25 mouse cellular contexts compared by ENCODE assay signal in the genomic region with DNA sequence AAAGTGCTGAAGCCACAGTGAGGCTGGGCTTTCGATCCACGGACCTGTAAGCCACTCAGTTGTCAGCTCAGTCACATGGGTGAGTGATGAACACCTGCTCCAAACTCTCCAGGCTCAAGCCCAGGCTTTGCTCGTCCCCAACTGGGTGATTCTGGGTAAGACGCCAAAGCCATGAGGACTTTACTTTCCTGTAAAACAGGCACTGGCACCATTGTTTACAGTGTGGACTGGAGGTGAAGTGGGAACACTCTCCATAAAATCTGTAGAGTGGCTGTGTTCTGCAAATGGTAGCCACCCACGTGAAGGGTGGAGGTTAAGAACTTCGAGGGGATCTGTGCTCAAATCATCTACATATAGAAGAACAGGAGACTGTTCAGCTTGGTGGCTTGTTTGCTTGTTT. TPM values are rescaled to one million over a fixed set of nuclear protein-coding genes. Genes with fewer than 3 reads are reported as not detected.
"Had no signal": no experiment of that assay in that cellular context is flagged by ENCODE, and none has a peak within 500 bp of the region (broad histone marks: within the 10 kb centered on the region; RNA-seq: fewer than 3 reads in every experiment).

No protein-coding gene starts in this region.

- H3K9me3 ChIP-seq: liver, embryonic 12.5 days; midbrain, embryonic 10.5 days; midbrain, embryonic 12.5 days; neural tube, embryonic 13.5 days; neural tube, embryonic 15.5 days had no signal

- H3K4me3 ChIP-seq: liver, embryonic 12.5 days; midbrain, embryonic 10.5 days; midbrain, embryonic 12.5 days; myocyte; neural tube, embryonic 13.5 days; neural tube, embryonic 15.5 days had no signal

- H3K4me2 ChIP-seq: liver, embryonic 12.5 days; lung, embryonic 14.5 days; midbrain, embryonic 12.5 days; neural tube, embryonic 13.5 days; neural tube, embryonic 15.5 days had no signal

- ATAC-seq: liver, embryonic 12.5 days; midbrain, embryonic 16.5 days had no signal

- H3K27ac ChIP-seq: liver, embryonic 12.5 days; liver, embryonic 14.5 days; midbrain, embryonic 10.5 days; midbrain, embryonic 12.5 days; neural tube, embryonic 13.5 days; neural tube, embryonic 15.5 days had no signal

- H3K9ac ChIP-seq: liver, embryonic 12.5 days; liver, embryonic 14.5 days; lung, embryonic 14.5 days; midbrain, embryonic 12.5 days; neural tube, embryonic 13.5 days; neural tube, embryonic 15.5 days had no signal

- H3K27me3 ChIP-seq: neural tube, embryonic 15.5 days had no signal

- DNase-seq: lung, embryonic 14.5 days; midbrain, embryonic 14.5 days; retina, postnatal 1 day; right cerebral cortex, adult 18-20 months; right cerebral cortex, postnatal 25 days; right cerebral cortex, postnatal 4 days; spleen, adult 18-20 months; thymus, adult 18-20 months; thymus, postnatal 14 days; thymus, postnatal 36 days had no signal

- H3K36me3 ChIP-seq: liver, embryonic 12.5 days; midbrain, embryonic 10.5 days; midbrain, embryonic 12.5 days; neural tube, embryonic 13.5 days; neural tube, embryonic 15.5 days had no signal

RNA-seq across cellular contexts. Expression of a gene that starts 23.2 kb away (rescaled TPM):
- total RNA-seq: liver, adult 2 months; megakaryocyte, adult 5-6 weeks; megakaryocyte-erythroid progenitor cell, adult 5-6 weeks had no signal
- polyA plus RNA-seq: liver, adult 2 months; liver, embryonic 12.5 days; liver, embryonic 14.5 days; liver, embryonic 16.5 days; midbrain, embryonic 12.5 days; midbrain, embryonic 16.5 days; myocyte; neural tube, embryonic 11.5 days; neural tube, embryonic 13.5 days; stomach, embryonic 14.5 days; thymus, postnatal 0 days had no signal
